In genomic region chr5:31599161-31599560, GRCm38 (mm10) we compare ENCODE assay signal across 13 mouse cellular contexts. TPM values are rescaled to one million over a fixed set of nuclear protein-coding genes. Genes with fewer than 3 reads are reported as not detected.
DNase-seq lines count a peak whose midpoint lies in the region; ATAC-seq and TF ChIP-seq lines count a peak whose summit lies in the region.
"Had no signal": no experiment of that assay in that cellular context is flagged by ENCODE, and none has a peak within 500 bp of the region (broad histone marks: within the 10 kb centered on the region; RNA-seq: fewer than 3 reads in every experiment).

No protein-coding gene starts in this region.

- H3K9ac ChIP-seq in hindbrain, postnatal 0 days (replicated peaks; ENCODE audit: low read length): no peak overlapping the region
- H3K9ac ChIP-seq in hindbrain, embryonic 12.5 days: no peak overlapping the region
- H3K9ac ChIP-seq: heart, embryonic 12.5 days; limb, embryonic 15.5 days had no signal

- H3K4me2 ChIP-seq in hindbrain, postnatal 0 days (ENCODE audit: low read depth, low read length): no peak overlapping the region
- no peak overlapping the region for H3K4me2 ChIP-seq in hindbrain, embryonic 12.5 days (replicated peaks)
- H3K4me2 ChIP-seq: heart, embryonic 12.5 days; limb, embryonic 15.5 days had no signal

- WGBS in hindbrain, postnatal 0 days: 80% methylated on average over 2 of the region's 2 CpGs
- 82% methylated on average over 2 of the region's 2 CpGs for WGBS in hindbrain, embryonic 12.5 days

- no peaks in the 10 kb centered on the region for H3K27me3 ChIP-seq in hindbrain, postnatal 0 days (ENCODE audit: insufficient read depth, low read length)
- H3K27me3 ChIP-seq in hindbrain, embryonic 12.5 days: peaks cover 14% of the 10 kb centered on the region; the same call in 1 of the 2 replicates
- H3K27me3 ChIP-seq: heart, embryonic 12.5 days; limb, embryonic 15.5 days had no signal

- no peak overlapping the region for H3K4me3 ChIP-seq in hindbrain, postnatal 0 days (ENCODE audit: low read length)
- no peak overlapping the region for H3K4me3 ChIP-seq in hindbrain, embryonic 12.5 days
- H3K4me3 ChIP-seq: embryonic facial prominence, embryonic 10.5 days; heart, embryonic 12.5 days; limb, embryonic 15.5 days had no signal

- TF ChIP-seq CTCF in hindbrain, postnatal 0 days (IDR thresholded peaks at IDR 0.05; ENCODE audit: low read depth): peak; percentile 42

- no peak for ATAC-seq in hindbrain, postnatal 0 days
- no peak for ATAC-seq in hindbrain, embryonic 12.5 days (ENCODE audit: low FRiP score)
- ATAC-seq: forebrain, embryonic 16.5 days; midbrain, embryonic 16.5 days had no signal

- H3K4me1 ChIP-seq in hindbrain, postnatal 0 days (ENCODE audit: insufficient read depth, low read length): peaks cover 5% of the 10 kb centered on the region
- H3K4me1 ChIP-seq in hindbrain, embryonic 12.5 days: peaks cover 6% of the 10 kb centered on the region; the same call in 1 of the 2 replicates

- H3K9me3 ChIP-seq in hindbrain, postnatal 0 days (ENCODE audit: low read length): no peaks in the 10 kb centered on the region
- no peaks in the 10 kb centered on the region for H3K9me3 ChIP-seq in hindbrain, embryonic 12.5 days (replicated peaks)
- H3K9me3 ChIP-seq: embryonic facial prominence, embryonic 10.5 days; limb, embryonic 15.5 days had no signal

- H3K36me3 ChIP-seq in hindbrain, postnatal 0 days (ENCODE audit: insufficient read depth, low read length): no peaks in the 10 kb centered on the region
- H3K36me3 ChIP-seq in hindbrain, embryonic 12.5 days: no peaks in the 10 kb centered on the region
- H3K36me3 ChIP-seq: embryonic facial prominence, embryonic 10.5 days; heart, embryonic 12.5 days; limb, embryonic 15.5 days had no signal

- no peak for DNase-seq in hindbrain, postnatal 0 days (ENCODE audit: low spot score)
- peak; percentile 33 for DNase-seq in thymus, postnatal 14 days
- no peak for DNase-seq in thymus, adult 18-20 months
- DNase-seq in c-Kit-positive CD71-positive TER-119-negative erythroid progenitor cells, embryonic 14.5 days (ENCODE audit: low read depth): peak; percentile 28
- DNase-seq in spleen, adult 12 weeks (ENCODE audit: low spot score): no peak
- no peak for DNase-seq in right cerebral cortex, postnatal 36 days (ENCODE audit: low spot score in 2 of 2)
- DNase-seq in frontal cortex, postnatal 10 days (ENCODE audit: low spot score in 2 of 2): no peak

- H3K27ac ChIP-seq in hindbrain, postnatal 0 days: no peak overlapping the region
- H3K27ac ChIP-seq in hindbrain, embryonic 12.5 days: no peak overlapping the region
- H3K27ac ChIP-seq: embryonic facial prominence, embryonic 10.5 days; limb, embryonic 15.5 days had no signal

RNA-seq across cellular contexts. Expression of gene Mrpl33, which starts 2.4 kb away (rescaled TPM):
- total RNA-seq in hindbrain, postnatal 0 days (2014; rRNA removed): 76.8 and 82.5 TPM in 2 replicates
- 293 and 315 TPM in 2 replicates for polyA plus RNA-seq in hindbrain, postnatal 0 days (2015; fragmentation: Nextera tagmentation; extraction: Ambion mirVana)
- 193 and 201 TPM in 2 replicates for polyA plus RNA-seq in hindbrain, embryonic 12.5 days (2016; fragmentation: Nextera tagmentation; extraction: Ambion mirVana)

Comparison
In these comparisons a context has a peak if more than half of its experiments do, and no peak if none do; other contexts are left out.
1. DNase-seq: peak in thymus, postnatal 14 days (single experiment) and c-Kit-positive CD71-positive TER-119-negative erythroid progenitor cells, embryonic 14.5 days (single experiment); none in hindbrain, postnatal 0 days (single experiment), thymus, adult 18-20 months (0 of 2), spleen, adult 12 weeks (single experiment), right cerebral cortex, postnatal 36 days (0 of 2) and frontal cortex, postnatal 10 days (0 of 2).